Mouse (Mus musculus) effector memory CD4-positive, alpha-beta T cell, adult 5 months (primary cell): ENCODE results near the gene Igf1. TPM values are rescaled to one million over a fixed set of nuclear protein-coding genes. Genes with fewer than 3 reads are reported as not detected.

ENCODE experiments used
- polyA plus RNA-seq: library from polyadenylated mRNA; unstranded; fragments of 100-300 nt; shearing (Covaris generic); gene quantifications from one replicate; pipeline ENCODE4 v1.2.1, GENCODE M21; 2017

The Igf1 gene
- polyA plus RNA-seq: 0.31 TPM

DNA sequence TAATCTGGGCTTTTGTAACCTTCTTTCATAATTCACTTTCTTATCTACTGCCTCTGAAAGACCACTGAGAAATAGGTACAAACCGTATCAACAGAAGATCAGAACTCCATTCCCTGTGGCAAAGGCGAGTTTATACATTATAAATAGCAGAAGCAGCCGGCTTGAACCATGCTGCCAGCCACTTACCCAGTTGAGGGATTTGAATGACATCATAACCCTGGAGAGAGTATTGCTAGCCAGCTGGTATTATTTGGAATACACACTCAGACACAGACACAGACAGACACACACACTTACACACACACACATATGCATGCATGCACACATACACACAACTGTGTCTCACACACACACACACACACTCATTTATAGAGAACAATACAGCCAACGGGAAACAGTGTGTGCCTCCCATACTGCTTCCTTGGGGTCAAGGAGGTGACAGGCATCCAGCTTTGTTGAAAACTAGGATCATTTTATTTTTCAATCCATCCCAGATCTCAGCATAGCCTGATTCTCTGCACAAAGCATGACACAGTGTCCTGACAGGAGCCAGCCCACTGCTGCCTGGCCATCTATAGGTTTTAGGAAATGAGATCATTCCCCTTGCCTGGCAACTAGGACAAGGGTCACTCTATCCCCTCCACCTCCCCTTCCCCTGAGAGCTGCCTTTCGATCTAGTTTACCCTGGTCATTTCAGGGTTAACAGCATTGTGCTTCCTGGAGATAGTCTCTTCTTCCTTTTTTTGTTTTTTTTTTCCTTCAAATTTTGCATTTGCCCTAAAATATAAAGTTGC lies at the start of gene Igf1:
Gene Igf1, plus strand, starts transcription at position 253 of the 794 bp plus-strand sequence.

Other genes with a start within 250 kb of the Igf1 start
- not detected for gene Pmch, start 232.8 kb downstream of the Igf1 start, polyA plus RNA-seq